Mouse (Mus musculus) stomach, embryonic 15.5 days (tissue): ENCODE data around the gene Nr2f2. TPM values are rescaled to one million over a fixed set of nuclear protein-coding genes. Genes with fewer than 3 reads are reported as not detected.

Experiments
- ATAC-seq: fragments of 200-750 bp; cut with Nextera tagmentation; 2 replicates; pipeline ENCODE4 v1.8.0; 2017; ENCODE audit warnings: low read depth, moderate number of reproducible peaks, moderate TSS enrichment; ENCODE audit not compliant: insufficient read depth, low FRiP score
- H3K27ac ChIP-seq: fragments of 300-500 bp; sonication (generic); 2 replicates; pipeline ENCODE4 v1.5.1; 2015; ENCODE audit warnings: mild to moderate bottlenecking, inconsistent platforms
- H3K27me3 ChIP-seq: fragments of 300-500 bp; sonication (generic); replicated peaks from 2 replicates; pipeline ENCODE4 v1.6.1; 2015; ENCODE audit warnings: inconsistent platforms
- H3K36me3 ChIP-seq: fragments of 300-500 bp; sonication (generic); 2 replicates; pipeline ENCODE4 v1.6.1; 2015; ENCODE audit warnings: inconsistent platforms
- H3K4me1 ChIP-seq: fragments of 300-500 bp; sonication (generic); 2 replicates; pipeline ENCODE4 v1.6.1; 2015; ENCODE audit warnings: inconsistent platforms
- H3K4me2 ChIP-seq: fragments of 300-500 bp; sonication (generic); 2 replicates; pipeline ENCODE4 v1.6.1; 2015; ENCODE audit warnings: mild to moderate bottlenecking, inconsistent platforms
- H3K4me3 ChIP-seq: fragments of 300-500 bp; sonication (generic); replicated peaks from 2 replicates; pipeline ENCODE4 v1.5.1; 2015; ENCODE audit warnings: inconsistent platforms
- H3K9ac ChIP-seq: fragments of 300-500 bp; sonication (generic); 2 replicates; pipeline ENCODE4 v1.6.1; 2015; ENCODE audit warnings: inconsistent platforms
- H3K9me3 ChIP-seq: fragments of 300-500 bp; sonication (generic); 2 replicates; pipeline ENCODE4 v1.6.1; 2016; ENCODE audit warnings: inconsistent platforms
- WGBS: fragments of 180-500 bp; shearing (Covaris S2); methylation state at CpG from one replicate; pipeline ENCODE4 v1.1.7; 2015; 5-methylcytosine and 5-hydroxymethylcytosine counted together
- polyA plus RNA-seq: library from polyadenylated mRNA; unstranded; fragments of >200 nt; fragmentation: Nextera tagmentation; extraction: Ambion mirVana; gene quantifications from 2 replicates; pipeline ENCODE4 v1.2.1, GENCODE M21; 2015

Nr2f2 gene
- polyA plus RNA-seq, result 66.9 and 72.6 TPM in 2 replicates

GRCm38 (mm10) chr7:70365941-70366807, at the start of gene Nr2f2:
Gene Nr2f2 (minus strand): TSS chr7:70366735.
- Histone ChIP-seq H3K9me3 (no peaks in the 10 kb centered on the region), H3K4me1 (peaks cover 21% of the 10 kb centered on the region; the same call in 1 of the 2 replicates), H3K36me3 (no peaks in the 10 kb centered on the region), H3K9ac (peak within 1 kb of the TSS; percentile 62), H3K4me2 (peak within 1 kb of the TSS; percentile 82), H3K27ac (peak within 1 kb of the TSS; percentile 89), H3K4me3 (peak within 1 kb of the TSS; percentile 61), H3K27me3 (no peaks in the 10 kb centered on the region)
- ATAC-seq, result no peak
- WGBS, result 2% methylated on average over 16 of the region's 16 CpGs

DNA sequence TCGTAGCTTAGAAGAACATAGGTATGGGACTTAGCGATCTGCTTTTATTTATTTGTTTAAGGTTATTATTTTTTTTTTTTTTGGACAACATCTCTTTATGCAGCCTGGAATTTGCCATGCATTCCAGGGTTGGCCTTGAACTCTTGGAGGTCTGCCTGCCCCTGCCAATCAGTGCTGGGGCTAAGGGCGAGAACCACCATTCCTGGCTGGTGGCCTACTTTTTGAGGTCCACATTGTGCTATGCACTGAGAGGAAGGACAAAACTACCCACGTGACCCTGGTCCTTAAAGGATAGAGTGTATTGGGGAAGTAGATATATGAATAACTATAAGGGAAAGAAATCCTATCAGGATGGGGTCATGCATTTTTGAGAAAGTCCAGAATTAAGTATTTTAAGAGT, 47.9 kb upstream of the Nr2f2 start:
- no peaks in the 10 kb centered on the region for H3K27me3 ChIP-seq
- H3K4me1 ChIP-seq, result no peaks in the 10 kb centered on the region
- no peak for ATAC-seq
- no peak overlapping the region for H3K4me2 ChIP-seq
- no peaks in the 10 kb centered on the region for H3K9me3 ChIP-seq
- H3K27ac ChIP-seq, result no peak overlapping the region
- H3K4me3 ChIP-seq, result no peak overlapping the region
- no peak overlapping the region for H3K9ac ChIP-seq
- WGBS, result 86% methylated on average over 4 of the region's 4 CpGs
- 0 out of 2 replicates have a peak, but pooled peaks cover 2% of the 10 kb centered on the region for H3K36me3 ChIP-seq

GRCm38 (mm10) chr7:70413646-70414045, 47.1 kb upstream of the Nr2f2 start:
- H3K27ac ChIP-seq, result no peak overlapping the region
- no peaks in the 10 kb centered on the region for H3K9me3 ChIP-seq
- H3K4me1 ChIP-seq, result no peaks in the 10 kb centered on the region
- ATAC-seq, result no peak
- H3K27me3 ChIP-seq, result no peaks in the 10 kb centered on the region
- no peak overlapping the region for H3K4me2 ChIP-seq
- 68% methylated on average over 4 of the region's 4 CpGs for WGBS
- H3K4me3 ChIP-seq, result no peak overlapping the region
- 0 out of 2 replicates have a peak, but pooled peaks cover 2% of the 10 kb centered on the region for H3K36me3 ChIP-seq
- no peak overlapping the region for H3K9ac ChIP-seq

DNA sequence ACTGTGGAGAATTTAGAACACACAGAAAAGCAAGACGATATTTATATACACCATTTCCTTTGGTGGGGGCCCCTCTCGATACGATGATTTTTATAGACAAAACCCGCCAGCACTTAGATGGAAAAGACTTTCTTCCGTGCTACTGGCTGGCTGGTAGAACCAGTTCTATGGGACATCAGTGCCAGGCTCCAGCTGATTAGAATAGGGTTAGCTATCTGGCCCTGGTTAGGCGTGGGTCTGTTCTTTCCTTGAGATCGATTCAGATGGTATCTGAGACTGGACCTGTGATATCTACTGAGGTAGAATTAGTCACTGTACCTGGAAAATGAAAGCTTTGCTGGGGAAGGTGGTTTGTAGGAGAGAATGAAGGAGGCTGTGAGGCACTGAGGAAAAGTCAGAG, 46.4 kb upstream of the Nr2f2 start:
- H3K9ac ChIP-seq, result no peak overlapping the region
- no peak overlapping the region for H3K27ac ChIP-seq
- no peak overlapping the region for H3K4me3 ChIP-seq
- no peak overlapping the region for H3K4me2 ChIP-seq
- 0 out of 2 replicates have a peak, but pooled peaks cover 2% of the 10 kb centered on the region for H3K36me3 ChIP-seq
- ATAC-seq, result no peak
- H3K27me3 ChIP-seq, result no peaks in the 10 kb centered on the region
- H3K9me3 ChIP-seq, result no peaks in the 10 kb centered on the region
- no peaks in the 10 kb centered on the region for H3K4me1 ChIP-seq
- 78% methylated on average over 7 of the region's 7 CpGs for WGBS

GRCm38 (mm10) chr7:70410350-70410749, 43.8 kb upstream of the Nr2f2 start:
- ATAC-seq, result no peak
- H3K4me3 ChIP-seq, result no peak overlapping the region
- H3K36me3 ChIP-seq, result no peaks in the 10 kb centered on the region
- no peaks in the 10 kb centered on the region for H3K4me1 ChIP-seq
- WGBS, result 83% methylated on average over 3 of the region's 3 CpGs
- H3K4me2 ChIP-seq, result no peak overlapping the region
- no peaks in the 10 kb centered on the region for H3K27me3 ChIP-seq
- no peak overlapping the region for H3K9ac ChIP-seq
- no peaks in the 10 kb centered on the region for H3K9me3 ChIP-seq
- no peak overlapping the region for H3K27ac ChIP-seq

DNA sequence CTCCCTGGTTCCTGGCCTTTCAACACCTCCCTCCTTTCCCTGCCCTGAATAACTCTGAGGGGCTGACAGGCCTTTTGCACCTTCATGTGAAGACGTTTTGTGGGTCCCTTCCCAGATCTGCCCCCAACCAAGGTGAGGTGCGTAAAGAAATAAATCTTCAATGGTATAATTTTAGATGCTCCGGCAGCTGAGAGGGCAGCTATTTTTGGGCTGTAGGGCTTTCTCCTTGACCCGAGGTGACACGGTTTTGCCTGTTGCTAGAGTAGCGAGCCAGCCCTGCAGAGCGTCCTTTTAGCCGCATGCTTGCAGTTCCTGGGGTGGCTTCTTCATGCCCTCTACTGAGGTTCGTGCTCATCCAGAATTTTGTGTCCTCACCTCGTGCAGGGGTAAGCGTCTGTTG, 43.4 kb upstream of the Nr2f2 start:
- H3K9ac ChIP-seq, result no peak overlapping the region
- H3K36me3 ChIP-seq, result no peaks in the 10 kb centered on the region
- H3K27ac ChIP-seq, result no peak overlapping the region
- WGBS, result 82% methylated on average over 11 of the region's 11 CpGs
- H3K9me3 ChIP-seq, result no peaks in the 10 kb centered on the region
- H3K4me3 ChIP-seq, result no peak overlapping the region
- no peaks in the 10 kb centered on the region for H3K4me1 ChIP-seq
- H3K4me2 ChIP-seq, result no peak overlapping the region
- no peaks in the 10 kb centered on the region for H3K27me3 ChIP-seq
- no peak for ATAC-seq

DNA sequence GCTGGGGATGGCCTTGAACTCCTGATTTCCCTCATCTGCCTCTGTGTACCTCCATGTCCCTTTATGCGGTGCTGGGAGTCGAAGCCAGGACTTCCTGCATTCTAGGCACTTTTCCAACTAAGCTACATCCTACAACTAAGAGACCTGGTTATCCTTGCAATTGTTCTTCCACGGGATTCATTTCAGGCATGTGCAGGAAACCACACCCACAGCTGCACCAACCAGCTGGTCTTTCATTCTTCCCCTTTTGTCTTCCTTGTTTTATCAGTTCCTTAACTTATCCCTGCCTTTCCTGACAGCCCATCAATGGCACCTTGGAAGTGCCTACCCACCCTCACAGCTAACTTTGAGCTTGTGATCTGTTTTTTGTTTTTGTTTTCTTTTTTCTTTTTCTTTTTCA, 42.3 kb upstream of the Nr2f2 start:
- no peaks in the 10 kb centered on the region for H3K27me3 ChIP-seq
- no peaks in the 10 kb centered on the region for H3K9me3 ChIP-seq
- no peak overlapping the region for H3K4me3 ChIP-seq
- H3K36me3 ChIP-seq, result no peaks in the 10 kb centered on the region
- H3K27ac ChIP-seq, result no peak overlapping the region
- no peak for ATAC-seq
- 70% methylated on average over 3 of the region's 3 CpGs for WGBS
- H3K4me1 ChIP-seq, result no peaks in the 10 kb centered on the region
- H3K9ac ChIP-seq, result no peak overlapping the region
- no peak overlapping the region for H3K4me2 ChIP-seq

DNA sequence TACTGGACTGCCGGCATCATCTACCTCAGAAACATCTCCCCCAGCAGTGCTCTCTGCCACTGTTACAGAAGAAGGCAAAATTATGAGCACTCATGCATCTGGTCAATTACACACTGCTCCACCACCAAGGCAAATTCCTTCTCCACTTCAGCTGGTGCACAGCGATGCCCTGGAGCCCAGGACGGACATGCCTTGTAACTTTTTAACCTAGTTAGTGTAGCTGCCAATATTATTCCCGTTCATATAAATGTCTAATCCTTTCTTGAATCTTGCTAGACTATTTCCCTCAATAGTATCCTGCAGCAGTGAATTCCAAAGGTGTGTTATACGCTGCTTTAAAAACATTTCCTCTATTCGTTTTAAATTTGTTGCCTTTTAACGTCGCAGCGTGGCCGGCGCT, 40.6 kb upstream of the Nr2f2 start:
- Histone ChIP-seq H3K27me3 (no peaks in the 10 kb centered on the region), H3K27ac (no peak overlapping the region), H3K4me2 (no peak overlapping the region), H3K4me1 (no peaks in the 10 kb centered on the region), H3K36me3 (no peaks in the 10 kb centered on the region), H3K9ac (no peak overlapping the region), H3K9me3 (no peaks in the 10 kb centered on the region), H3K4me3 (no peak overlapping the region)
- 71% methylated on average over 11 of the region's 11 CpGs for whole genome bisulfite sequencing
- ATAC-seq, result no peak

DNA sequence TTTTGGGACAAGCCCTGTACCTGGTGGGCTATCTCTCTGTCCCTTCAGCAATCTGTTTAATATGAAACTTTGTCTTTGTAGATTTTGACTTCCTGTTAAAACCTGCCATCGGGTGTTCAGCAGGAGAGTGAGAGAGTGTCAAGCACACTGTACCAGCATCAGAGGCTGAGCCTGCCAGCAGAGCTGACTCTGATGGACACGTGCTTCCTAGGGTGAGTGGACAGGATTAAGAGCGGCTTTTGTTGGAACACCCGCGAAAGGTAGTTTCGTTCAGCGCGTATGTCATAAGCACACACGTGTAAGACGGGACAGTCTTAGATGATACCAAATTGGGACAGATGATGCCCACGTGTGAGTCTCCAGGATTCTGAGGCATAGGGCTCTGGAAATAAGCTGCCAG, 40.0 kb upstream of the Nr2f2 start:
- no peak for ATAC-seq
- Histone ChIP-seq H3K9me3 (no peaks in the 10 kb centered on the region), H3K4me1 (no peaks in the 10 kb centered on the region), H3K4me3 (no peak overlapping the region), H3K27me3 (no peaks in the 10 kb centered on the region), H3K4me2 (no peak overlapping the region), H3K9ac (no peak overlapping the region), H3K36me3 (no peaks in the 10 kb centered on the region), H3K27ac (no peak overlapping the region)
- WGBS, result 85% methylated on average over 11 of the region's 11 CpGs

DNA sequence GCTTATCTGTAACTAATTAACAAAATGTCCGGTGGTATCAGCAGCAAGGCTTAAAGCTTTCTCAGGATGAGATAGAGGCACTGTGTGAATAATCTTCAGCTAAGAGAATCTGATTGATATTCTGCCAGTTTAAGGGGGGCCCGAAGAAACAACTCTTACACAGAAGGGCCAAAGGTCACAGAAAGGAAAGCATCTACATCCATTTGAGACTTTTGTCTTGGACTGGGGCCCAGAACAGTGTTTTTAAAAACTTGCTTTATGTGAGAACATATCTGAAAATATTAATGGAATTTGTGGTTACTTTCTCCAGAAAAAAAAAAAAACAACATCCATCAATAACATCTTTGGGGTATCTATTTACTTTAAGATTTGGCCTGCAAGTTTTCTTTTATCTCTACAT, 38.9 kb upstream of the Nr2f2 start:
- no peaks in the 10 kb centered on the region for H3K27me3 ChIP-seq
- ATAC-seq, result no peak
- no peaks in the 10 kb centered on the region for H3K36me3 ChIP-seq
- no peak overlapping the region for H3K9ac ChIP-seq
- no peaks in the 10 kb centered on the region for H3K9me3 ChIP-seq
- no peak overlapping the region for H3K4me2 ChIP-seq
- H3K4me3 ChIP-seq, result no peak overlapping the region
- H3K27ac ChIP-seq, result no peak overlapping the region
- H3K4me1 ChIP-seq, result no peaks in the 10 kb centered on the region
- 33% methylated on average over 2 of the region's 2 CpGs for WGBS

- H3K9me3 ChIP-seq, result no peaks in the 10 kb centered on the region
- no peaks in the 10 kb centered on the region for H3K4me1 ChIP-seq
- no peak overlapping the region for H3K4me2 ChIP-seq
- no peak overlapping the region for H3K27ac ChIP-seq
- no peak overlapping the region for H3K9ac ChIP-seq
- 70% methylated on average over 4 of the region's 4 CpGs for WGBS
- no peak for ATAC-seq
- H3K4me3 ChIP-seq, result no peak overlapping the region
- no peaks in the 10 kb centered on the region for H3K27me3 ChIP-seq
- H3K36me3 ChIP-seq, result no peaks in the 10 kb centered on the region
Observed at GRCm38 (mm10) chr7:70382828-70383227, 16.3 kb upstream of the Nr2f2 start.

GRCm38 (mm10) chr7:70381409-70382244, 15.1 kb upstream of the Nr2f2 start:
- no peak for ATAC-seq
- WGBS, result 91% methylated on average over 14 of the region's 14 CpGs
- H3K4me1 ChIP-seq, result no peaks in the 10 kb centered on the region
- no peak overlapping the region for H3K9ac ChIP-seq
- H3K9me3 ChIP-seq, result no peaks in the 10 kb centered on the region
- no peak overlapping the region for H3K27ac ChIP-seq
- no peak overlapping the region for H3K4me3 ChIP-seq
- no peaks in the 10 kb centered on the region for H3K36me3 ChIP-seq
- H3K27me3 ChIP-seq, result no peaks in the 10 kb centered on the region
- H3K4me2 ChIP-seq, result no peak overlapping the region
